Mouse (Mus musculus): ENCODE results near the gene Fam3a. TPM values are rescaled to one million over a fixed set of nuclear protein-coding genes. Genes with fewer than 3 reads are reported as not detected.

Gene Fam3a
- total RNA-seq (2023): 23.0 TPM

DNA sequence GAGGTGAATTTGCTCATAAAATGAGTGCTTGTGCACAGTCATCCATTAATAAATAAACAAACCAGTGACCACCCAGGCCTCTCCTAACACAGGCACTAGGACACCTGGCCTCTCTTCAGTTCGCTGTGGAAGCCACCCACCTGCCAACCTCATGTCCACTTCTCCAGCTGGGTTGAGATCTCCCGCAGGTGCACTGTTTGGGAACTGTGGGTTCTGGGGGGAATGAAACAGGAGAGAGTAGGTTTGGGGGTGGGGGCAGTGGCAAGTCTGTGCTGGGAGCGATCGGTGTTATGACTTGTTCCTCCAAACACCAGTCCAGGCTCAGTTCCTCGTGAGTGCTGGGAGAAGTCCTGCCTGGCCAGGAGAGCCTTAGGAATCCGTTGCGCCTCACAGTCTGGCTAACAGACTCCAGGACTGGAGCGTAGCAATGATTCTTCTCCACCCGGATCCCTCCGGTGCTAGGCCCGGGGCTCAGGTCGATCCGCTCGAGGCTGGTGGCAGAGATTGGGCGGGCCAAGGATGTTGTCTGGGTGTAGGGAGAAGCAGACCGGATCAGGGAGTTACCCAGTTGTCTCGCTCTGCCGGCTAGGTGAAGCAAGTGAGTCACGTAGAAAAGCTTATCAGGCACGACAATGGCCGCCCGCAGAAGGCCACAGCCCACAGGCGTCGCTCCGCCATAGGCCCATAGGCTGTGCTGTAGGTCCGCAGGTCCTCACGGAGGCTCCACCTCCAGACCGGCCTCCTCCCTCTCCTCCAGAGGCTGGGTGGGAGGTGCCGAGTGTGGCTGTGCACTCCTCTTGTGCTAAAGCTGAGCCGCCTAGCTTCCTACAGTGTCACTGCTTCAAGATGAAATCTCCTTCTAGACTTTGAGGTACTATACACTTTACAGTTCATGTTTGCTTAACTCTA, at the start of gene Fam3a, which contains the start of gene Ikbkg:
Fam3a (minus strand) TSS at position 738 of the 909 bp plus-strand sequence.
Ikbkg (plus strand) TSS at position 756 of the 909 bp plus-strand sequence.

DNA sequence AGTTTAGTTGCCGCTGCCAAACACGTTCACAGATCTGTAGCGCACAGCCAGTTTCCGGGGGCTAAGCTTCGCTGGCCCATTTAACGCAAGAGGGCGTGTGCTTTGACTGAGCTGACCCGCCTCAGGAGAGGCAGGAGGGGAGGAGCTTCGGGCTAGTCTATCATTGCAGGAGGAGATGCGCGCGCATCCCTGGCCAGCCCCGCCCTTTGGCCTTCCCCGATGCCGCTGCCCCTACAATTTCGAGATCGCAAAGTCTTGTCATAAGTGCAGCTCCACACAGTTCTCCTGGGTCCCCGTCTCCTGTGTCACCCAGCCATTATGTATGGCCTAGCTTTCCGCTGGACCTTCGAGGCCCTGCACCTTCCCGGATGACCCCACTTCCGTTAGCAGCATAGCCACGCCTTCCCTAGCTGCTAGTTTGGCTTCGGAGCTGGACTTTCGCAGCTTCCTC, 35.8 kb upstream of the Fam3a start, which contains the start of gene G6pdx:
G6pdx (minus strand) TSS at position 369 of the 451 bp plus-strand sequence.

GRCm38 (mm10) chrX:74372888-74373549, 20.1 kb downstream of the Fam3a start, which contains the start of the genes Ubl4a and Slc10a3:
TSS of gene Ubl4a (minus strand) at chrX:74373218.
TSS of gene Slc10a3 (minus strand) at chrX:74373349.

DNA sequence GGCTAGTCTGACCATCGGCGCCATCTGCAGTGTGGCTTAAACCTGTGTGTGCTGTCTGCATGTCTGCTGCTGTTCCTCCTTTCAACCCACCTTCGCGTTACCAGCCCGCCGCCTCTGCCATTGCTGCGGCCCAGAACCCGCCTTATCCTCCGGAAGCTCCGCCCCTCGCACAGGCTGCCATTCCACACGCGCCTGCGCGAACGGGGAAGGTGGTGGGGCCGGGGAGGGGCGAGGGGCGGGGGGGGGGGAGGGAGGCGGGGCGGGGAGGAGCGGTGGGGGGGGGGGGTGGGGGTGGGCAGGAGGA, 39.7 kb downstream of the Fam3a start, which contains the start of gene Lage3:
Lage3 (minus strand) TSS at position 152 of the 304 bp plus-strand sequence.

Other genes with a start within 250 kb of the Fam3a start
- not detected for gene Tex28, start 225.4 kb downstream of the Fam3a start, total RNA-seq (2023)
- gene Tktl1, start 216.0 kb downstream of the Fam3a start, total RNA-seq (2023): not detected
- 592 TPM for gene Flna, start 143.5 kb downstream of the Fam3a start, total RNA-seq (2023)
- gene Emd, start 138.6 kb downstream of the Fam3a start, total RNA-seq (2023): 82.0 TPM
- 710 TPM for gene Rpl10, start 122.5 kb downstream of the Fam3a start, total RNA-seq (2023)
- gene Taz, start 111.4 kb downstream of the Fam3a start, total RNA-seq (2023): 77.2 TPM
- gene Dnase1l1, start 110.9 kb downstream of the Fam3a start, total RNA-seq (2023): 8.8 TPM
- gene Atp6ap1, start 96.2 kb downstream of the Fam3a start, total RNA-seq (2023): 90.2 TPM
- gene Gdi1, start 88.3 kb downstream of the Fam3a start, total RNA-seq (2023): 176 TPM
- 68.6 TPM for gene Fam50a, start 80.2 kb downstream of the Fam3a start, total RNA-seq (2023)
- 11.0 TPM for gene Plxna3, start 64.2 kb downstream of the Fam3a start, total RNA-seq (2023)
- 27.9 TPM for gene Lage3, start 39.7 kb downstream of the Fam3a start, total RNA-seq (2023)
- 20.9 TPM for gene Ubl4a, start 20.1 kb downstream of the Fam3a start, total RNA-seq (2023)
- gene Slc10a3, start 19.9 kb downstream of the Fam3a start, total RNA-seq (2023): 16.1 TPM
- gene Ikbkg, start within 50 bp of the Fam3a start, total RNA-seq (2023): 58.8 TPM
- gene G6pdx, start 35.9 kb upstream of the Fam3a start, total RNA-seq (2023): 32.9 TPM
- not detected for gene Gm6880, start 88.1 kb upstream of the Fam3a start, total RNA-seq (2023)
- gene Olfr1326-ps1, start 181.6 kb upstream of the Fam3a start, total RNA-seq (2023): not detected
- gene Olfr1325, start 199.4 kb upstream of the Fam3a start, total RNA-seq (2023): not detected

All from CD8-positive naive resting alpha-beta T cell, adult 57 days (primary cell).